In genomic region chr8:125662669-125663048, GRCm38 (mm10) we compare ENCODE assay signal across 16 mouse cellular contexts. TPM values are rescaled to one million over a fixed set of nuclear protein-coding genes. Genes with fewer than 3 reads are reported as not detected.
DNase-seq lines count a peak whose midpoint lies in the region; ATAC-seq and TF ChIP-seq lines count a peak whose summit lies in the region.
"Had no signal": no experiment of that assay in that cellular context is flagged by ENCODE, and none has a peak within 500 bp of the region (broad histone marks: within the 10 kb centered on the region; RNA-seq: fewer than 3 reads in every experiment).

No protein-coding gene starts in this region.

- peak; percentile 80 to 83 for DNase-seq in cerebellum, postnatal 14 days
- no peak for DNase-seq in cerebellum, adult 9-10 months
- DNase-seq in MN1 (ENCODE audit: low spot score): peak; percentile 37
- DNase-seq in gastrocnemius, adult 8-10 months (ENCODE audit: low spot score in 2 of 2): peak; percentile 9 to 16
- DNase-seq in heart, postnatal 0 days (ENCODE audit: low spot score): peak; percentile 76
- DNase-seq in right cerebral cortex, postnatal 14 days: no peak
- DNase-seq in B cell, adult 2 months: no peak
- DNase-seq: kidney, adult 8-10 months; lung, adult 2 months had no signal

- no peak overlapping the region for H3K9ac ChIP-seq in heart, postnatal 0 days (replicated peaks; ENCODE audit: low read depth, low read length)
- H3K9ac ChIP-seq: forebrain, embryonic 13.5 days; neural tube, embryonic 12.5 days had no signal

- no peaks in the 10 kb centered on the region for H3K27me3 ChIP-seq in heart, postnatal 0 days (ENCODE audit: control insufficient read depth, insufficient read depth, low read length)
- H3K27me3 ChIP-seq: forebrain, embryonic 13.5 days had no signal

- no peak for TF ChIP-seq CTCF in heart, postnatal 0 days (IDR thresholded peaks at IDR 0.05; ENCODE audit: low read depth)

- H3K4me3 ChIP-seq in heart, postnatal 0 days (ENCODE audit: low read depth, low read length): no peak overlapping the region
- H3K4me3 ChIP-seq: forebrain, embryonic 13.5 days; neural tube, embryonic 12.5 days had no signal

- WGBS in heart, postnatal 0 days: 27% methylated on average over 6 of the region's 6 CpGs

- no peaks in the 10 kb centered on the region for H3K9me3 ChIP-seq in heart, postnatal 0 days (replicated peaks; ENCODE audit: control insufficient read depth, low read length)
- H3K9me3 ChIP-seq: forebrain, embryonic 13.5 days; neural tube, embryonic 12.5 days had no signal

- H3K36me3 ChIP-seq in heart, postnatal 0 days (replicated peaks; ENCODE audit: control insufficient read depth, insufficient read depth, low read length): no peaks in the 10 kb centered on the region
- H3K36me3 ChIP-seq: neural tube, embryonic 12.5 days had no signal

- H3K27ac ChIP-seq in heart, postnatal 0 days (ENCODE audit: low read depth): no peak overlapping the region
- H3K27ac ChIP-seq: forebrain, embryonic 13.5 days; neural tube, embryonic 12.5 days had no signal

- peak; percentile 70 for ATAC-seq in heart, postnatal 0 days (ENCODE audit: insufficient read depth, low read depth)
- ATAC-seq in inflammation-experienced regulatory T-cells, adult 6 months: no peak
- ATAC-seq: forebrain, embryonic 13.5 days; hindbrain, embryonic 16.5 days; midbrain, embryonic 16.5 days had no signal

- peaks cover 17% of the 10 kb centered on the region for H3K4me1 ChIP-seq in heart, postnatal 0 days (ENCODE audit: control insufficient read depth, insufficient read depth)

- no peak for TF ChIP-seq EP300 in heart, postnatal 0 days (IDR thresholded peaks at IDR 0.05; ENCODE audit: low read depth)

- H3K4me2 ChIP-seq in heart, postnatal 0 days (ENCODE audit: low read depth, low read length): no peak overlapping the region
- H3K4me2 ChIP-seq: forebrain, embryonic 13.5 days; neural tube, embryonic 12.5 days had no signal

RNA-seq across cellular contexts. Expression of gene Map10, which starts 7.0 kb away (rescaled TPM):
- total RNA-seq in gastrocnemius, adult 8-10 months (2022): 1 to 10 TPM; 2.7 to 3.5 (median 3.3) TPM
- total RNA-seq in heart, postnatal 0 days (2014; rRNA removed; ENCODE audit: low replicate concordance): 5.5 and 12.6 TPM in 2 replicates
- polyA plus RNA-seq in heart, postnatal 0 days (2015; fragmentation: Nextera tagmentation; extraction: Ambion mirVana): 4.1 and 4.5 TPM in 2 replicates
- under 1 TPM in 2 of 3 experiments, not detected in 1; 0.16 to 0.38 TPM for polyA plus RNA-seq in inflammation-experienced regulatory T-cells, adult 6 months (2017; shearing (Covaris generic))
- total RNA-seq: MEL had no signal
- polyA plus RNA-seq: C2C12 had no signal

Comparison
In these comparisons a context has a peak if more than half of its experiments do, and no peak if none do; other contexts are left out.
1. DNase-seq: peak in cerebellum, postnatal 14 days (2 of 2), MN1 (single experiment), gastrocnemius, adult 8-10 months (2 of 2) and heart, postnatal 0 days (single experiment); none in cerebellum, adult 9-10 months (single experiment), right cerebral cortex, postnatal 14 days (single experiment) and B cell, adult 2 months (0 of 2).